Mouse (Mus musculus): ENCODE data around the gene 0610010K14Rik.
A peak's percentile ranks its signal among the peaks of the same experiment; 100 is the strongest.

Gene 0610010K14Rik

DNA sequence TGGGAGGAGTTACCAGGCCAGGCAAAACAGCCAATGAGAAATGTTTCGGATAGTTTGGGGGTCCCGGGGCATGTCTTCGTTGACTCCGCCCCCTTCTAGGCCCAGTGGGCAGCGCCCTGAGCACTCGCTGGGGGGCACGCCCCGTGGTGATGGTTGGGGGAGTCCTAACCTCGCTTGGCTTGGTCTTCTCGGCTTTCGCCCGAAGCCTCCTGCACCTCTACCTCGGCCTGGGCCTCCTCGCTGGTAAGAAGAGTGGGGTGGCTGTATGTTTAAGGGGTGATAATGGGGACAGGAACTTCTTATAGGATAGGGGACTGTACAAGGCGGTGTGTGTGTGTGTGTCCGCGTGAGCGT lies 22.9 kb downstream of the 0610010K14Rik start:
- DNase-seq (ENCODE audit: low spot score), result no peak

DNA sequence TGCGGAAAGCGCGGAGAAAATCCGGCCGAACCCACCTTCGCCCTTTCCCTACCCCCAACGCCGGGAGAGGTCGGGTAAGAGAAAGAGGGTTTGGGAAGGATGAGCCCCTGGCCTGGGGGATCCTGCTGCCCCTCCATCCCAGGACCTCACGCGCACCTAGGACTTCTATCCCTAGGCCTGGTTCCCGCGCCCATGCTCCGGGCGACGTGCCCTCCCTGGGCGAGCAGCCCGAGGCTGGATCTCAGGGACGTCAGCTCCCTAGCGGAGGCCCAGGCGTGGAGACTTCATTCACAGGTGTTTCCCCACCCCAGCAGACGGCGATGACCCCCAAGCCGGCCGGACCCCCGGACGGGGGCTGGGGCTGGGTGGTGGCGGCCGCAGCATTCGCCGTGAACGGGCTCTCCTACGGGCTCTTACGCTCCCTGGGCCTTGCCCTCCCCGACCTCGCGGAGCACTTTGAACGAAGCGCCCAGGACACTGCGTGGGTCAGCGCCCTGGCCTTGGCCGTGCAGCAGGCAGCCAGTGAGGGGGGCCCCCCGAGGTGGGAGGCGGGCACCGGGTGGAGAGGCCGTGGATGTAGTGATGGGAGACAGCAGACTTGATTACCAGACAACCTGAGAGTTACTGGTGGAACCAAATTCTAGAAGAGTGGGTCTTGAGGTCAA lies 23.4 kb downstream of the 0610010K14Rik start:
- no peak for DNase-seq (ENCODE audit: low spot score)

DNA sequence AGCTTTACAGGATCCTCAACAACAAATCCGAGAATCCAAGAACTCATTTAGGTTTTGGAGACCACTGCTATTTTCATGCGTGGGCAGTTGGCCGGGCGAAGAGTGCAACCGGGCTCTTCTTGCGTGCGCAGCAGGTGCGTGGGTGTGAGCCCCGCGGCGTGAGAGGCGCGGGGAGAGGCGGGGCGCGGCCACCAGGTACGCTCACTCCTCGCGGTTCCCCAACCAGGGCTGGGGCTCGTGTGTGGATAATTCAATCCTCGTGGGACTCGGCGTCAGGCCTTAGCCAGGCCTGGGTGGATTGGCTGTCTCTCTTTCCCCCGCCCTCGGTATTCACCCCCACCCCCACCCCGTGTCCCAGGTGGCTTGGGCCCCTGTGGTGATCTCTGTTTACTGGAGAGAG lies 24.0 kb downstream of the 0610010K14Rik start:
- DNase-seq (ENCODE audit: low spot score), result no peak

- DNase-seq (ENCODE audit: low spot score), result no peak
Measured at GRCm38 (mm10) chr11:70212896-70213295, 24.8 kb downstream of the 0610010K14Rik start.

- no peak for DNase-seq (ENCODE audit: low spot score)
Measured at GRCm38 (mm10) chr11:70212423-70212822, 25.3 kb downstream of the 0610010K14Rik start, which contains the start of gene Slc16a11. TSS of gene Slc16a11 (plus strand) at chr11:70212752.

DNA sequence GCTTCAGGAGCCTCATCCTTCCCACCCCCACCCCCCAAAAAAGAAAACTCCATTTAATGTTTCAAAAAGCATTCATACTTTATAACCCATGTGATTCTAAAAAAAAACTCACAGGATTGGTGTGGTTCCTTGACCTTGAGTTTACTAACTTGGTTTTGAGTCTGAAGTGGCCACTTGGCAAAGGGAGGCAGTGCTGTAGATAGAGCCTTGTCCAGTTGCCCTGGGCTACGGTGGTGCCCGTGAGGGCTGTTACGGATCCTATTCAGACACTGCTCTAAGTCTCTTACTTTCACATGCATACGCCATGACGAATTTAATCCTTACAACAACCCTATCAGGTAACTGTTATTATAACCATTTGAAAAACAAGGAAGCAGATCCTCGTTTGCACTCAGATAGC lies 25.7 kb downstream of the 0610010K14Rik start:
- DNase-seq (ENCODE audit: low spot score), result no peak

GRCm38 (mm10) chr11:70210681-70211080 lies 27.0 kb downstream of the 0610010K14Rik start:
- no peak for DNase-seq (ENCODE audit: low spot score)

DNA sequence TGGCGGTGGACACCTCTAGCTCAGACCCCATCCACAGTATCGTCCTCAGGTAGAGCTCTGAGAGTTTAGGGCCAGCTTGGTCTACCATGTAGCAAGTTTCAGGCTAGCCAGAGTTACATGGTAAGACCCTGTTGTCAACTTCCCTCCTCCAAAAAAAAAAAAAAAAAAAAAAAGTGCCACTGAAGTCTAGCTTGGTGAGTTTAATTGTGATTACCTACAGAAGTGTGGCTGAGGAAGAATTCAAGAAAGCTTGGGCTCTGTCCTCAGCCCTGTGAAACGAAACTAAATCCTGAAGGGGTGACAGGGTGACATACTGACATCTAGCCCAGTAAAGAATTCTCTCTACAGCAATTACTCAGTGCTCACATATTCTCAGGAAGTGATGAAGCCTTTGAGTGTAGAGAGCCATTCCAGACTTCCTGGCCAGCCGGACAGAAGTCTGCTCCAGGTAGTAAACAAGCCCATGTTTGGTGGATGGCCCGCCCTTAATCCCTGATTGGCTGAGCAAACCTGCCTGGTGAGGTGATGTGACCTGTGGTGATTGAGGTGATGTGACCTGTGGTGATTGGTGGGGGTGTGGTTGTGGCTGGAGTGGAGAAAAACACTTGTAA lies 28.8 kb downstream of the 0610010K14Rik start:
- no peak for DNase-seq (ENCODE audit: low spot score)

DNA sequence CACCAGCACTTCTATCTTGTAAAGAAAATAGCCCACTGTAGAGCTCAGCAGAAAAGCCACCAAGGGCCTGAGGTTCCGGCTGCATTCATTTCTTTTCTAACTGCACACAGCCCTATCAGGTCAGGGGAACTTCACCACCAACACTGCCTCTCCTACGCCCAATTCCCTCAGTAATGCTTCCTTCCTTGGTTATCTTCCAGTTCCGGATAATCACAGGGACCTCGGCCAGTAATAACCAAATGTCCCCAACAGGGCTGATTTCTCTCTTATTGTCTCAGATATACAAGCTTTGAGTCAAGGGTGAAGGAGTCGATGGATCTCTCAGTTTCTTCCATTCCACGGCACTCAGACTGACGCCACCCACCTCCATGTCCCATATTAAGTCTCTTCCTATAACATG lies 30.4 kb downstream of the 0610010K14Rik start:
- no peak for DNase-seq (ENCODE audit: low spot score)

DNA sequence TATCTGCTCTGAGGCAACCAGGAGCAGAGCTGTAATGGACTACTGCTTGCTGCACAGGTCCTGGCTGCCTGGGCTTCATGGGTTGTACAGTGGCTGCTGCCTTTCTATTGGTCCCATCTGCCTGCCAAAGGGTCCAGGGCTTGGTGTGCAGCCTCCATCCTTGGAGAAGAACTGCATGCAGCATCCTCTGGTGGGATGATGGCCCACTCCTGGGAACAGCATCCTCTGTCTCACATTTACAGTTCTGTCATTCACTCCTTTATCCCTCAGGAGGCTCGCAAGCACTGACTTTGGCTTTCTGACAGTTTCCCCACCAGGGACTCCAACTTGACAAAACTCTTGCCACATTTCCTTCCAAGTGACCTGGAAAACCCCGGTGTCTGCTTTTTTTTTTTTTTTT lies 30.9 kb downstream of the 0610010K14Rik start:
- DNase-seq (ENCODE audit: low spot score), result no peak

GRCm38 (mm10) chr11:70201691-70202090 lies 36.0 kb downstream of the 0610010K14Rik start:
- DNase-seq (ENCODE audit: low spot score), result peak; percentile 67

DNA sequence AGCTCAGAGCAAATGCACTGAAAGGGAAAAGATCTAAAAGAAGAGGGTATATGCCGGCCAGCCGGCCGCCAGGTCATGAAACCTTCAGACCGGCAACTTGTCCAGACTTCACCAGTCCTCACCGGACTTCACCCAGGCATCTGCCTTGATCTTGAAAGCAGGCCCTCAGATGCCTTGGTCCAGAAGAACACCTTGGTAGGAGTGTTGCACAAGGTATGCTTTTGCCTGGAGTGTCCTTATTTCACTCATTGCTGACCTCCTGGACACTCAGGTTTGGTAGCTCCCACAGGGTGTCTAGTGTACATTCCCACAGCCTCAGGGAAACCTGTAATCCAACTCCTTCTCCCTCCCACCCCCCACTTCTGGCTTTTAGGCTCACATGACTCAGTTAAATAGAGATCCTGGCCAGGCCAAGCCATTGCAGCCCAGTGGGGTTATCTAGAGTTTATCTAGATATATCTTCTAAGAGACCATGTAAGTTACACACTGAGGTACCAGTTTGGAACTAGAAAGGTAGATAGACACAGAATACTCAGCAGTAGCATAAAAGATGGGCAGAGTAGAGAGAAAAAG lies 37.6 kb downstream of the 0610010K14Rik start:
- DNase-seq (ENCODE audit: low spot score), result no peak

DNA sequence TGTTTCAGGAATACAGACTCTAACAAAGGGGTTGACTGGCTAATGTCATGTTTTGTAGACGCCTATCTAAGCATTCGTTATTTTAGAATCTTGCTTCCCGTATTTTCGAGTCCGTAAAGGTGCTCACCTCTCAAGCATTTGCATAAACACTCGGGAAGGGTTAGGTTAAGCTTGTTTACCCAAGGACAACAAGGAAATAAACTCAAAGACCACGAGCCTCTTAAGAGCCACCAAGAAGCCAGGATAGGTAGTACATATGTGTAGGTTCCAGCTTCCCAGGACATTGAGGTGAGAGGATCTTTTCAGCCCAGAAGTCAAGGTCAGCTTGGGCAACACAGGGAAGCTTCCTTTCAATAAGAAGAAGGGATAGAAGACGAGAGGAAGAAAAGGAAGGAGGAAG lies 38.6 kb downstream of the 0610010K14Rik start:
- DNase-seq (ENCODE audit: low spot score), result no peak

DNA sequence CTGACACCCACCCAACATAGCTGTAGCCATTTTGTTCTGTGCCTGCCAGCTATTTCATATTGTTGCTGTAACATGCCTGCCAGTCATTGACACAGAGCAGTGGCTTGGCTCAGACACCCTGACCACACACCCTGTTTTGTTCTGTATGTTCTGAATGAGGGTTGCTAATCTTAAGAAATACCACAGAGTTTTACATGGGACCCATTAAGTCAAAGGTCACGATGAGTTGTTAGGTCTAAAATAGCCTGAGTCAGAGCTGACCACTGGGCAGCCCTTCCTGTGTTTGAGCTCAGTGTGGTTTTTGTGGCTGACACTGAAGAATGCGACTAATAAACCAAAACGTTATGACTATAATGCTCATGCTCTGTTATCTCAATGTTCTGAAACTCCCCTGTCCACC lies 39.4 kb downstream of the 0610010K14Rik start:
- no peak for DNase-seq (ENCODE audit: low spot score)

- peak; percentile 77 for DNase-seq (ENCODE audit: low spot score)
Measured at GRCm38 (mm10) chr11:70193354-70194285, 44.1 kb downstream of the 0610010K14Rik start.

- DNase-seq (ENCODE audit: low spot score), result no peak
Measured at GRCm38 (mm10) chr11:70192157-70192556, 45.6 kb downstream of the 0610010K14Rik start.

GRCm38 (mm10) chr11:70191188-70191587 lies 46.5 kb downstream of the 0610010K14Rik start:
- DNase-seq (ENCODE audit: low spot score), result no peak

DNA sequence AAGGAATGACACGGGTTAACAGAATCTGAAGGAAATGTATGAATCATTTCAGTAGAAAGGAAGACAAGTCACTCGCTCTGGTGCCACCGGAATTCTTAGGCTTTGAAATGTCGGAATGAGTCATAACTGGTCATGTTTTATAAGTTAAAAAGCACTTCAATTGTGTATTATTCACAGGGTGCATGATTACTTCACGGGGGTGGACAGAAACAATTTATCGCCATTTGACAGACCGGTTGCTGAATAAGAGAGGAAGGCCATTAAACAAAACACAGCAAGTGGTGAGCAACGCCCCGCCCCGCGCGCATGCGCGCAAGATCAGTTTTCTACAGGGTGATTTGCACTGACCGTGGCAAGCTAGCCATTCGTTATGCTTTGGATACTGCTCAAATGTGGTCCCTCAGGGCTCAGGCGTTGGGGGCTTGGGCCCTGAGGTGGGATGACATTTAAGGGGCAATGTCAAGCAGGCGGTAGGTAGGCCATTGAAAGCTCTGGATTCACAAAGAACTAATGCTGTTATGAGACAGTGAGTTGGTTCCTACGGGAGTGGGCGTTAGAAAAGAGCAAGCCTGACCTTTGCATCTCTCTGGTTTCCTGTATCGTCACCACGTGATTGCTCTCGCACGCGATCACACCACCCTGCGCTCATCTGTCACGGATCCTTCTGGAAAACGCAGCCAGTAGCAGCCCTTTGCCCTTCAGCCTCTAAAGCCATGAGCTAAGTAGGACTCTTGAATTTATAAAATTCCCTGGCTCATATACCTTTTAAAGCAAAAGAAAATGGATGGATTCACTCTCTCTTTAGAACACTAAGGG lies 48.2 kb downstream of the 0610010K14Rik start:
- DNase-seq (ENCODE audit: low spot score), result no peak
